Mouse (Mus musculus): ENCODE results near the gene Map4k4. TPM values are rescaled to one million over a fixed set of nuclear protein-coding genes. Genes with fewer than 3 reads are reported as not detected.

Map4k4 gene
- polyA plus RNA-seq, 1 experiment from 2014 or later = 2.2 TPM

DNA sequence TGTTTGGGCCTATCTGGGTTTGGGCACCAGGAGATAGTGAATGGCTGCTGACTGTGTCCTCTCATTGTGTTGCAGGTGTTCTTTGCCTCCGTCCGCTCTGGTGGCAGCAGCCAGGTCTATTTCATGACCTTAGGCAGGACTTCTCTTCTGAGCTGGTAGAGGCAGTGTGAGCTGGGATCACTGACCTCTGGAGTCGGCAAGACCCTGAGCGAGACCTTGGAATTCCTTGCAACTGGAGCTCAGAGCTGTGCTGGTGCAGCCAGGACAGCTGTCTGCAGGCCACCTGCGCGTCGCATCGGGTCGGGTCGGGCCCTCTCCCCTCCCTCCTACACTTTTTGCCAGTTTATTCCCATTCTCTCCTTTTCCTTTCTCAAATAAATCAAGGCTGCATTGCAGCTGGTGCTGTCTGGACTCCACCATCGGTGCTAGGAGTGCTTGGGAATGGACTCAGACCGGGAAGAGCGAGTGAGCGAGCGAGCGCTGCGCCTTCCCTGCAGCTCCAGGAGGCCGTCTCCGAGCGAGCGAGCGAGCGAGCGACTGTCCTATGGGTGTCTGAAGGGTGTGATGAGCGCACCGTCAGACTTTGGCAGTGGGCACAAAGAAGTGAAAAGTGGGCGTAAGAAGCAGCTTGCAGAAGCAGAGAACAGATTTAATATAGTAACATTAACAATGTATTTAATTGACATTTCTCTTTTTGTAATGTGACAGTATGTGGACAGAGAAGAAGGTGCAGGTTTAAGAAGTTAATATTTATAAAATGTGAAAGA lies 124.0 kb downstream of the Map4k4 start:
- Histone ChIP-seq H3K27me3 (ENCODE audit: control insufficient read depth, insufficient read depth, low read depth, low read length) (no peaks in the 10 kb centered on the region), H3K27ac (ENCODE audit: low read length) (no peak overlapping the region), H3K4me3 (ENCODE audit: low read depth, low read length) (no peak overlapping the region), H3K9ac (ENCODE audit: low read depth, low read length) (no peak overlapping the region), H3K4me1 (ENCODE audit: control insufficient read depth, low read depth, low read length) (no peaks in the 10 kb centered on the region), H3K36me3 (ENCODE audit: control insufficient read depth, insufficient read depth) (no peaks in the 10 kb centered on the region), H3K4me2 (ENCODE audit: low read depth, low read length) (no peak overlapping the region), H3K9me3 (replicated peaks; ENCODE audit: control insufficient read depth, low read length) (no peaks in the 10 kb centered on the region)
- 81% methylated on average over 27 of the region's 27 CpGs for WGBS (ENCODE audit: insufficient replicate concordance)
- no peak for ATAC-seq (ENCODE audit: low read depth)

- 78% methylated on average over 5 of the region's 5 CpGs for WGBS (ENCODE audit: insufficient replicate concordance)
- no peak overlapping the region for H3K9ac ChIP-seq (ENCODE audit: low read depth, low read length)
Observed at GRCm38 (mm10) chr1:40025416-40025815, 124.7 kb downstream of the Map4k4 start.

DNA sequence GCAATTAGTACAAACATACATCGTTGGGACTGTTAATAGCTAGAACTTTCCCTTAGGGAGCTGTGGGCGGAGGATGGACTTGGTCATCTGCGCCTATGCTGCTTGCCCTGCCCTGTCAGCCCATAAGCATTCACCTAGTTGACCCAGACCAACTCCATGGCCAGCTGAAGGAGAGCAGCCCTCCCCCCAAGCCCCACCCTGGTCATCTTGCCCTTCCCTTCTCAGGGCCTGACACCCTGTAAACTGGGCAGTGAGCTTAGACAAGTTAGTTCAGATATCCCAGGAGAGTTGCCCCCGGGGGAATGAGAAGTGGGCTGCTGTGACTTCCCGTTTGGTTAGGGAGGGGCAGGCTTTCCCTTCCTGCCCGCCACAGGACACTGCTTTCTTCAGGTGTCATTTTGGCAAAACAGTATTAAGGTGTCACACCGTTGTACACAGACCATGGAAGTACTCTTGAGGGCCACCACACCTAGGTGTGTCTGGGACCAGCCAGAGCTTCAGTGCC lies 126.5 kb downstream of the Map4k4 start:
- no peak overlapping the region for H3K27ac ChIP-seq (ENCODE audit: low read length)
- no peak overlapping the region for H3K4me3 ChIP-seq (ENCODE audit: low read depth, low read length)
- H3K4me1 ChIP-seq (ENCODE audit: control insufficient read depth, low read depth, low read length) = no peaks in the 10 kb centered on the region
- H3K36me3 ChIP-seq (ENCODE audit: control insufficient read depth, insufficient read depth) = no peaks in the 10 kb centered on the region
- H3K9me3 ChIP-seq (replicated peaks; ENCODE audit: control insufficient read depth, low read length) = no peaks in the 10 kb centered on the region
- no peaks in the 10 kb centered on the region for H3K27me3 ChIP-seq (ENCODE audit: control insufficient read depth, insufficient read depth, low read depth, low read length)
- ATAC-seq (ENCODE audit: low read depth) = no peak
- H3K9ac ChIP-seq (ENCODE audit: low read depth, low read length) = no peak overlapping the region
- no peak overlapping the region for H3K4me2 ChIP-seq (ENCODE audit: low read depth, low read length)
- WGBS (ENCODE audit: insufficient replicate concordance) = 57% methylated on average over 7 of the region's 7 CpGs

More at GRCm38 (mm10) chr1:40025416-40025815, 124.7 kb downstream of the Map4k4 start:
- no peaks in the 10 kb centered on the region for H3K36me3 ChIP-seq (ENCODE audit: control insufficient read depth, insufficient read depth)
- H3K4me2 ChIP-seq (ENCODE audit: low read depth, low read length) = no peak overlapping the region
- ATAC-seq (ENCODE audit: low read depth) = no peak
- H3K4me3 ChIP-seq (ENCODE audit: low read depth, low read length) = no peak overlapping the region
- H3K9me3 ChIP-seq (replicated peaks; ENCODE audit: control insufficient read depth, low read length) = no peaks in the 10 kb centered on the region
- H3K27me3 ChIP-seq (ENCODE audit: control insufficient read depth, insufficient read depth, low read depth, low read length) = no peaks in the 10 kb centered on the region
- H3K27ac ChIP-seq (ENCODE audit: low read length) = no peak overlapping the region
- no peaks in the 10 kb centered on the region for H3K4me1 ChIP-seq (ENCODE audit: control insufficient read depth, low read depth, low read length)

- Histone ChIP-seq H3K9ac (ENCODE audit: low read depth, low read length) (no peak overlapping the region), H3K27me3 (ENCODE audit: control insufficient read depth, insufficient read depth, low read depth, low read length) (no peaks in the 10 kb centered on the region), H3K4me2 (ENCODE audit: low read depth, low read length) (no peak overlapping the region), H3K4me1 (ENCODE audit: control insufficient read depth, low read depth, low read length) (no peaks in the 10 kb centered on the region), H3K4me3 (ENCODE audit: low read depth, low read length) (no peak overlapping the region), H3K9me3 (replicated peaks; ENCODE audit: control insufficient read depth, low read length) (no peaks in the 10 kb centered on the region), H3K36me3 (ENCODE audit: control insufficient read depth, insufficient read depth) (no peaks in the 10 kb centered on the region), H3K27ac (ENCODE audit: low read length) (no peak overlapping the region)
- WGBS (ENCODE audit: insufficient replicate concordance) = 72% methylated on average over 12 of the region's 12 CpGs
- no peak for ATAC-seq (ENCODE audit: low read depth)
Observed at GRCm38 (mm10) chr1:40028207-40028998, 127.7 kb downstream of the Map4k4 start.

DNA sequence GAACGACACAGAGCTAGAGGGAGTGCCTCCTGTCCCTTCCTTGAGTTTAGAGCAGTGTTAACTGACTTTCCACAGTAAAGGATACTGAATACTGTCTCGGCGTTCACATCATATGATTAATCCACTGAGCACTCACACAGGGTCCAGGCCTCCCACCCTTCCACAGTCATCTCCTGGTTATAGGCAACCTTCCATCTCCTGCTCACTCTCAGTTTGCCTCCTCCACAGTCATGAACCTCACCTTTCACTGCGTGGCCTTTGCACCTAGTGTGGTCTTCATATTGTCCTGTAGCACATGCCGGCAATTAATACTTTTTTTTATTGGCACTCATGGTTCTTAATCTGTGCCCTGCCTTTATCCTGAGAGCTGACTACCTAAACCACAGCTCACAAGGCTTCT lies 128.9 kb downstream of the Map4k4 start:
- ATAC-seq (ENCODE audit: low read depth) = no peak
- Histone ChIP-seq H3K27ac (ENCODE audit: low read length) (no peak overlapping the region), H3K27me3 (ENCODE audit: control insufficient read depth, insufficient read depth, low read depth, low read length) (no peaks in the 10 kb centered on the region), H3K9me3 (replicated peaks; ENCODE audit: control insufficient read depth, low read length) (no peaks in the 10 kb centered on the region), H3K4me1 (ENCODE audit: control insufficient read depth, low read depth, low read length) (no peaks in the 10 kb centered on the region), H3K4me3 (ENCODE audit: low read depth, low read length) (no peak overlapping the region), H3K36me3 (ENCODE audit: control insufficient read depth, insufficient read depth) (no peaks in the 10 kb centered on the region), H3K4me2 (ENCODE audit: low read depth, low read length) (no peak overlapping the region), H3K9ac (ENCODE audit: low read depth, low read length) (no peak overlapping the region)
- WGBS (ENCODE audit: insufficient replicate concordance) = 74% methylated on average over 5 of the region's 5 CpGs

DNA sequence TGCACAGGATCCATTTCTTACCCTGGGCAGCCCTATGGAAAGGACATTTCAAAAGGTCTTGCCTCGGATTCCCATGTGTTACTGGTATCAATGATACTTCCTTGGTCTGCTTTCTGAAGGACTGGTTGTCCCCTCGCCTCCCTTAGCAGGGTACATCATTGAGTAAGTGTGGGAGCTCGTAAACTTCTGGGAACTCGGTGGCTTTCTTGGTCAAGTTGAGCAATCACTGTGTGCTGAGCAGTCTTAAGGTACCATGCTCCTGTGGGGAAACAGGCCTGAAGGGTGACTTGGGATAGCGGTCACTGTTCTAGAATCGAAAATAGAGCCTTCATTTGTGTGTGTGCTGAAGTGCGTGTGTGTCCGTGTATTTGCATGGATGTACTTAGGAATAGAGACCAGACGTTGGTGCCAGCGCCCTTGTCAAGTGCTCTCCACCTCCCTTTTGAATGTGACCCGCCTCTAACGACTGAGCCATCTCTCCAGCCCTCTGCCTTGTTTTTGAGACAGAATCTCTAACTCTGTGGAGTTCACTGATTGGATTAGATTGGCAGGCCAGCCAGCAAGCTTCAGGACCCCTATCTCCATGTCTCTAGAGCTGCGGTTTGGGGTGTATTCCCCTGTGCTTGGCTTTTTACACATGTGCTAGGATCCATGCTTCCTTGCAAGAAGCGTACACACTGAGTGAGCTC lies 129.7 kb downstream of the Map4k4 start:
- no peaks in the 10 kb centered on the region for H3K36me3 ChIP-seq (ENCODE audit: control insufficient read depth, insufficient read depth)
- no peak overlapping the region for H3K4me3 ChIP-seq (ENCODE audit: low read depth, low read length)
- no peaks in the 10 kb centered on the region for H3K4me1 ChIP-seq (ENCODE audit: control insufficient read depth, low read depth, low read length)
- 55% methylated on average over 14 of the region's 14 CpGs for WGBS (ENCODE audit: insufficient replicate concordance)
- no peak overlapping the region for H3K27ac ChIP-seq (ENCODE audit: low read length)
- ATAC-seq (ENCODE audit: low read depth) = no peak
- no peak overlapping the region for H3K4me2 ChIP-seq (ENCODE audit: low read depth, low read length)
- H3K9ac ChIP-seq (ENCODE audit: low read depth, low read length) = no peak overlapping the region
- H3K27me3 ChIP-seq (ENCODE audit: control insufficient read depth, insufficient read depth, low read depth, low read length) = no peaks in the 10 kb centered on the region
- H3K9me3 ChIP-seq (replicated peaks; ENCODE audit: control insufficient read depth, low read length) = no peaks in the 10 kb centered on the region

DNA sequence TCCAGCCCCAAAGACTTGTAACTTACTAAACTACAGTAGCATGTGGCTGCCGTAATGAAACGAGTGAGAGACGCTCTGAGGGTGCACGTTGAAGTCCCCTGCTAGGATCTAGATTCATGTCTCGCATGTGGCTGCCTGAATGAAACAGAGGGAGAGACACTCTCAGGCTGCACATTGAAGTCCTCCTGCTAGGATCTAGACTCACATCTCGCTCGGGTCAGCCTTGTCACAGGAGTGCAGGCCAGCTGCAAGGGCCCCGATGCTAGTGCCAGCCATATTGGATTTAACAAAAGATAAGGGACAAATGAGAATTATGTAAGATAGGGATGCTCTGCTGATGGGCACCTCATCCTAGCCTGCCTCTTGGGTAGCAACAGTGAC lies 130.3 kb downstream of the Map4k4 start:
- WGBS (ENCODE audit: insufficient replicate concordance) = 74% methylated on average over 8 of the region's 8 CpGs
- Histone ChIP-seq H3K27me3 (ENCODE audit: control insufficient read depth, insufficient read depth, low read depth, low read length) (no peaks in the 10 kb centered on the region), H3K27ac (ENCODE audit: low read length) (no peak overlapping the region), H3K4me1 (ENCODE audit: control insufficient read depth, low read depth, low read length) (no peaks in the 10 kb centered on the region), H3K4me3 (ENCODE audit: low read depth, low read length) (no peak overlapping the region), H3K36me3 (ENCODE audit: control insufficient read depth, insufficient read depth) (no peaks in the 10 kb centered on the region), H3K4me2 (ENCODE audit: low read depth, low read length) (no peak overlapping the region), H3K9ac (ENCODE audit: low read depth, low read length) (no peak overlapping the region), H3K9me3 (replicated peaks; ENCODE audit: control insufficient read depth, low read length) (no peaks in the 10 kb centered on the region)
- no peak for ATAC-seq (ENCODE audit: low read depth)

- no peak for ATAC-seq (ENCODE audit: low read depth)
- H3K27ac ChIP-seq (ENCODE audit: low read length) = no peak overlapping the region
- H3K4me3 ChIP-seq (ENCODE audit: low read depth, low read length) = no peak overlapping the region
- H3K27me3 ChIP-seq (ENCODE audit: control insufficient read depth, insufficient read depth, low read depth, low read length) = no peaks in the 10 kb centered on the region
- no peak overlapping the region for H3K4me2 ChIP-seq (ENCODE audit: low read depth, low read length)
- H3K9ac ChIP-seq (ENCODE audit: low read depth, low read length) = no peak overlapping the region
- 76% methylated on average over 2 of the region's 2 CpGs for WGBS (ENCODE audit: insufficient replicate concordance)
- no peaks in the 10 kb centered on the region for H3K4me1 ChIP-seq (ENCODE audit: control insufficient read depth, low read depth, low read length)
- H3K9me3 ChIP-seq (replicated peaks; ENCODE audit: control insufficient read depth, low read length) = no peaks in the 10 kb centered on the region
- H3K36me3 ChIP-seq (ENCODE audit: control insufficient read depth, insufficient read depth) = no peaks in the 10 kb centered on the region
Observed at GRCm38 (mm10) chr1:40031626-40032025, 130.9 kb downstream of the Map4k4 start.
